Mouse (Mus musculus) bone marrow macrophage, adult 2 months (primary cell): ENCODE results near the gene Tmem175. TPM values are rescaled to one million over a fixed set of nuclear protein-coding genes. Genes with fewer than 3 reads are reported as not detected.

Experiments used
- H3K27ac ChIP-seq: 2 replicates; pipeline ENCODE4 v1.5.1; 2012; ENCODE audit warnings: low read depth, low read length; ENCODE audit not compliant: insufficient read depth
- H3K4me1 ChIP-seq: 2 replicates; pipeline ENCODE4 v1.6.1; 2012; ENCODE audit warnings: low read length; ENCODE audit not compliant: control insufficient read depth, insufficient read depth
- H3K4me3 ChIP-seq: 2 replicates; pipeline ENCODE4 v1.5.1; 2012; ENCODE audit warnings: mild to moderate bottlenecking, low read length, moderate library complexity; ENCODE audit not compliant: insufficient read depth
- CTCF ChIP-seq: IDR thresholded peaks from 2 replicates; pipeline ENCODE4 v1.5.1; 2012; ENCODE audit warnings: low read depth, mild to moderate bottlenecking, low read length, moderate library complexity
- POLR2A ChIP-seq: IDR thresholded peaks from 2 replicates; pipeline ENCODE4 v1.6.1; 2012; ENCODE audit warnings: mild to moderate bottlenecking, low read depth, low read length, borderline replicate concordance
- polyA plus RNA-seq: library from polyadenylated mRNA; stranded (reverse); fragments of >200 nt; gene quantifications from 2 replicates; pipeline ENCODE4 v1.2.4, GENCODE M21; 2012; ENCODE audit not compliant: missing spikeins, insufficient read depth, insufficient read length

Gene Tmem175
- polyA plus RNA-seq, 1 experiment: 40.7 TPM

GRCm38 (mm10) chr5:108665066-108665465 lies 35.5 kb downstream of the Tmem175 start:
- Histone ChIP-seq H3K4me1 (peaks cover 10% of the 10 kb centered on the region), H3K27ac (no peak overlapping the region), H3K4me3 (no peak overlapping the region)
- TF ChIP-seq POLR2A (no peak), CTCF (no peak)

- H3K4me3 ChIP-seq: no peak overlapping the region
- TF ChIP-seq CTCF: no peak
- no peak for TF ChIP-seq POLR2A
- H3K4me1 ChIP-seq: peaks cover 10% of the 10 kb centered on the region
- H3K27ac ChIP-seq: no peak overlapping the region
These were observed 37.8 kb downstream of the Tmem175 start for GRCm38 (mm10) chr5:108667370-108667769.

- Histone ChIP-seq H3K4me3 (peak overlapping the region; percentile 47), H3K27ac (peak overlapping the region; percentile 93), H3K4me1 (peaks cover 12% of the 10 kb centered on the region)
- TF ChIP-seq CTCF (no peak), POLR2A (no peak)
These were observed 38.9 kb downstream of the Tmem175 start for GRCm38 (mm10) chr5:108668387-108668932.

GRCm38 (mm10) chr5:108668977-108669936 lies 39.7 kb downstream of the Tmem175 start, which contains the start of gene Dgkq:
TSS of gene Dgkq (minus strand) at chr5:108669672.
- H3K4me1 ChIP-seq: peaks cover 15% of the 10 kb centered on the region

GRCm38 (mm10) chr5:108669986-108670385 lies 40.4 kb downstream of the Tmem175 start:
- Histone ChIP-seq H3K27ac (peak overlapping the region; percentile 93; the same call in 1 of the 2 replicates), H3K4me1 (peaks cover 15% of the 10 kb centered on the region), H3K4me3 (peak overlapping the region; percentile 67)
- TF ChIP-seq POLR2A: no peak
- TF ChIP-seq CTCF: no peak

More at GRCm38 (mm10) chr5:108668977-108669936, 39.7 kb downstream of the Tmem175 start, which contains the start of gene Dgkq:
- 0 out of 2 replicates have a peak, but pooled peaks have one; percentile 24 for TF ChIP-seq CTCF
- no peak for TF ChIP-seq POLR2A
- peak within 1 kb of the TSS; percentile 93 for H3K27ac ChIP-seq
- H3K4me3 ChIP-seq: peak within 1 kb of the TSS; percentile 67

GRCm38 (mm10) chr5:108670785-108671184 lies 41.2 kb downstream of the Tmem175 start:
- TF ChIP-seq POLR2A (no peak), CTCF (peak; percentile 15; the same call in 1 of the 2 replicates)
- Histone ChIP-seq H3K27ac (no peak overlapping the region), H3K4me1 (peaks cover 15% of the 10 kb centered on the region)

GRCm38 (mm10) chr5:108671757-108672156 lies 42.2 kb downstream of the Tmem175 start:
- Histone ChIP-seq H3K4me1 (peaks cover 15% of the 10 kb centered on the region), H3K27ac (no peak overlapping the region), H3K4me3 (no peak overlapping the region)
- TF ChIP-seq CTCF (0 out of 2 replicates have a peak, but pooled peaks have one; percentile 8), POLR2A (no peak)

More at GRCm38 (mm10) chr5:108670785-108671184, 41.2 kb downstream of the Tmem175 start:
- no peak overlapping the region for H3K4me3 ChIP-seq

- TF ChIP-seq CTCF (no peak), POLR2A (no peak)
- Histone ChIP-seq H3K4me3 (no peak overlapping the region), H3K27ac (no peak overlapping the region), H3K4me1 (peaks cover 9% of the 10 kb centered on the region)
These were observed 45.1 kb downstream of the Tmem175 start for GRCm38 (mm10) chr5:108674624-108675023.

GRCm38 (mm10) chr5:108675251-108675816 lies 45.8 kb downstream of the Tmem175 start, which contains the start of gene Slc26a1:
TSS of gene Slc26a1 (minus strand) at chr5:108675569.
- no peak for TF ChIP-seq POLR2A
- no peak for TF ChIP-seq CTCF

More at GRCm38 (mm10) chr5:108675251-108675816, 45.8 kb downstream of the Tmem175 start, which contains the start of gene Slc26a1:
- no peak within 1 kb of the TSS for H3K4me3 ChIP-seq
- peaks cover 8% of the 10 kb centered on the region for H3K4me1 ChIP-seq
- no peak within 1 kb of the TSS for H3K27ac ChIP-seq
